Mouse (Mus musculus) kidney, embryonic 14.5 days (tissue): Measurements from ENCODE around the gene Pcnx2. TPM values are rescaled to one million over a fixed set of nuclear protein-coding genes. Genes with fewer than 3 reads are reported as not detected.

Experiments
- ATAC-seq: fragments of 200-750 bp; cut with Nextera tagmentation; 2 replicates; pipeline ENCODE4 v1.8.0; 2017; ENCODE audit warnings: moderate number of reproducible peaks, mild to moderate bottlenecking, moderate TSS enrichment, moderate library complexity; ENCODE audit not compliant: low FRiP score, low TSS enrichment
- H3K27ac ChIP-seq: fragments of 300-500 bp; sonication (generic); 2 replicates; pipeline ENCODE4 v1.5.1; 2014; ENCODE audit warnings: low read depth, mild to moderate bottlenecking, low read length, moderate library complexity, mixed read lengths
- H3K27me3 ChIP-seq: fragments of 300-500 bp; sonication (generic); 2 replicates; pipeline ENCODE4 v1.6.1; 2014; ENCODE audit warnings: mild to moderate bottlenecking, low read length; ENCODE audit not compliant: control insufficient read depth, insufficient read depth
- H3K36me3 ChIP-seq: fragments of 300-500 bp; sonication (generic); 2 replicates; pipeline ENCODE4 v1.6.1; 2014; ENCODE audit warnings: low read length, mixed read lengths; ENCODE audit not compliant: control insufficient read depth, insufficient read depth
- H3K4me1 ChIP-seq: fragments of 300-500 bp; sonication (generic); 2 replicates; pipeline ENCODE4 v1.6.1; 2014; ENCODE audit warnings: low read length, mixed read lengths; ENCODE audit not compliant: control insufficient read depth, insufficient read depth
- H3K4me2 ChIP-seq: fragments of 300-500 bp; sonication (generic); replicated peaks from 2 replicates; pipeline ENCODE4 v1.6.1; 2014; ENCODE audit warnings: low read depth, mild to moderate bottlenecking, low read length
- H3K4me3 ChIP-seq: fragments of 300-500 bp; sonication (generic); 2 replicates; pipeline ENCODE4 v1.5.1; 2014; ENCODE audit warnings: mild to moderate bottlenecking, low read length
- H3K9ac ChIP-seq: fragments of 300-500 bp; sonication (generic); 2 replicates; pipeline ENCODE4 v1.6.1; 2014; ENCODE audit warnings: low read depth, mild to moderate bottlenecking, low read length, moderate library complexity
- H3K9me3 ChIP-seq: fragments of 300-500 bp; sonication (generic); 2 replicates; pipeline ENCODE4 v1.6.1; 2016; ENCODE audit warnings: low read length; ENCODE audit not compliant: control insufficient read depth
- WGBS: fragments of 180-500 bp; shearing (Covaris S2); extraction: QIAGEN DNeasy Blood & Tissue Kit; methylation state at CpG from one replicate; pipeline ENCODE4 v1.1.7; 2014; 5-methylcytosine and 5-hydroxymethylcytosine counted together
- polyA plus RNA-seq: library from polyadenylated mRNA; unstranded; fragments of >200 nt; fragmentation: Nextera tagmentation; extraction: Ambion mirVana; gene quantifications from 2 replicates; pipeline ENCODE4 v1.2.1, GENCODE M21; 2014

The Pcnx2 gene
- polyA plus RNA-seq, 1 experiment from 2014 or later, result 0.15 TPM

GRCm38 (mm10) chr8:125718914-125719313 is 179.2 kb downstream of the Pcnx2 start:
- H3K4me3 ChIP-seq, result no peak overlapping the region
- H3K9me3 ChIP-seq, result no peaks in the 10 kb centered on the region
- no peak for ATAC-seq
- H3K9ac ChIP-seq, result no peak overlapping the region
- 72% methylated on average over 4 of the region's 4 CpGs for WGBS
- H3K36me3 ChIP-seq, result no peaks in the 10 kb centered on the region
- H3K27me3 ChIP-seq, result no peaks in the 10 kb centered on the region
- no peak overlapping the region for H3K27ac ChIP-seq
- peaks cover 11% of the 10 kb centered on the region; the same call in 1 of the 2 replicates for H3K4me1 ChIP-seq
- H3K4me2 ChIP-seq, result no peak overlapping the region

DNA sequence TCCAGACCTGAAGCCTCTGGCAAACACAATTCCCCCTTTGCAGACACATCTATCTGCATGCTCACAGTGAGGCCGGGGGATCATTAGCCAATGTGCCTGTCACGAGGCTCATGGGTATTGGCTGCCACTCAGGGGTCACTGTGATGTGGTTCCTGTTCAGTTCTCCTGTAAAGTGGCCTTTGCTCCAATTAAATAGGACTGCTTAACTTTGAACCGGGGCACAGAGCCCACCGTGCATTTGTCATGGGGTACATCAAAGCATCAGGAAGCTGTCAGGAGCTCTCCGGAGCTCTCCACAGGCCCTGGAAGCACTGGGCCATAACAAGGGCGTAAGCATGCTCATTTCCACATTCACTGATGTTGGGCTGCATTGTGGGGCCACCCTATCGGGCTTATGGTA is 181.5 kb downstream of the Pcnx2 start:
- WGBS, result 14% methylated on average over 7 of the region's 7 CpGs

DNA sequence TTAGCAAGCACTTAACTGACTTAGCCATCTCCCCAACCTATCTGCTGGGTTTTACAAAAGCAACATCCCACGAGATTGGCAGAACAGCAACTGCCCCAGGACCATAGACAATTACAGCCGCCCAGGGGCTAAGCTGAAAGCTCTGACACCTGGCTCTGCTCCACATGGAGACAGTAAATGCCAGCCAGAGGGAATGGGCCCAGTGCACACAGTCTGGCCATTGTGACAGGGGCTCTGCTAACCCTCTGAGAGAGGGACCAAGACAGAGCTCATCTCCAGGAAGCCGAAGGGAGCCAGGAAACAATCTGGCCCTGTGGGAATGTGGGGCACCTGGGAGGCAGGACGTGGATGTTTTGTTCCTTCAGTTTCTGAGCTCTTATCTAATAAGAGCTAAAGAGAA is 181.9 kb downstream of the Pcnx2 start:
- H3K4me3 ChIP-seq, result no peak overlapping the region
- no peaks in the 10 kb centered on the region for H3K9me3 ChIP-seq
- H3K4me1 ChIP-seq, result peaks cover 11% of the 10 kb centered on the region; the same call in 1 of the 2 replicates
- no peaks in the 10 kb centered on the region for H3K36me3 ChIP-seq
- H3K4me2 ChIP-seq, result no peak overlapping the region
- no peaks in the 10 kb centered on the region for H3K27me3 ChIP-seq
- H3K27ac ChIP-seq, result no peak overlapping the region
- no peak for ATAC-seq
- WGBS, result 34% methylated on average over 4 of the region's 4 CpGs
- H3K9ac ChIP-seq, result no peak overlapping the region

More for the DNA sequence above, 181.5 kb downstream of the Pcnx2 start:
- Histone ChIP-seq H3K9me3 (no peaks in the 10 kb centered on the region), H3K4me3 (no peak overlapping the region), H3K4me1 (peaks cover 11% of the 10 kb centered on the region; the same call in 1 of the 2 replicates), H3K4me2 (no peak overlapping the region), H3K27me3 (no peaks in the 10 kb centered on the region), H3K9ac (no peak overlapping the region), H3K36me3 (no peaks in the 10 kb centered on the region), H3K27ac (no peak overlapping the region)
- ATAC-seq, result peak; percentile 70; the same call in 1 of the 2 replicates

- no peak overlapping the region for H3K9ac ChIP-seq
- H3K4me3 ChIP-seq, result no peak overlapping the region
- WGBS, result 89% methylated on average over 5 of the region's 5 CpGs
- ATAC-seq, result no peak
- no peaks in the 10 kb centered on the region for H3K4me1 ChIP-seq
- H3K36me3 ChIP-seq, result no peaks in the 10 kb centered on the region
- no peaks in the 10 kb centered on the region for H3K9me3 ChIP-seq
- no peak overlapping the region for H3K4me2 ChIP-seq
- no peak overlapping the region for H3K27ac ChIP-seq
- H3K27me3 ChIP-seq, result no peaks in the 10 kb centered on the region
These were observed 186.6 kb downstream of the Pcnx2 start for GRCm38 (mm10) chr8:125711514-125711913.

DNA sequence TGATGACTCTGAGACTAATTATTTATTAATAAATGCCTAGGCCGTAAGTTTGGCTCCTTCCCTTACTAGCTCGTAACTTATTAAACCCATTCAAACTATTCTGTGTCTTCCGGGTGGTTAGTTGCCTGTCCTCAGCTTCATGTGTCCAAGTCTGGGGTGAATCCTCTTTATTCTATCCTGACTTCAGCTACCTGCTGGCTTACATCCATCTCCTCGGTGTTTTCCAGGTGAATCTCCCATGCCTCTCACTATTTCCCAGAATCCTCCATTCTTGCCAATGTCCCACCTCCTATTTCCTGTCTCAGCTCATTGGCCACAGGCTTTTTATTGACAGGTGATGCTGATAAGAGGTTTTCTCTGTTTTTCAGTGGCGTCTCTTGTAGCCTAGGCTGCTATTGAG is 188.9 kb downstream of the Pcnx2 start:
- Histone ChIP-seq H3K4me2 (no peak overlapping the region), H3K9me3 (no peaks in the 10 kb centered on the region), H3K36me3 (no peaks in the 10 kb centered on the region), H3K4me3 (no peak overlapping the region), H3K27ac (no peak overlapping the region), H3K27me3 (no peaks in the 10 kb centered on the region), H3K4me1 (no peaks in the 10 kb centered on the region), H3K9ac (no peak overlapping the region)
- no peak for ATAC-seq
- WGBS, result 84% methylated on average over 5 of the region's 5 CpGs

DNA sequence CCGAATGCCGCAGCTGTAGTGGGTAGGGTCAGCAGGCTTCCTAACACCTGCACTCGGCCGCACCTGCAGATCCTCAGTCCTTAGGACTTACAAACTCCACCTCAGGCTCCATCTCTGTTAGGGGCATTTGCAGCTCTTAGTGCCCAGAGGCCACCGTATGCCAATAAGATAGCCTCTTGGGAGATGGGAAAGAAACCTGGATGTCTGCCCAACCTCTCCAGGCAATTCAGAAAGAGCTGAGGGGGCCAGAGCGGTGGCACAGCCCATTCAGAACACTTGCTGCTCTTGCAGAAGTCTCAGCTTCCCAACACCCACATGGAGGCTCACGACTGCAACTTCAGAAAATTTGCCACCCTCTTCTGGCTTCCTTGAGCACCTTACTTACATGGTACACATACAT is 192.3 kb downstream of the Pcnx2 start:
- H3K9me3 ChIP-seq, result no peaks in the 10 kb centered on the region
- no peaks in the 10 kb centered on the region for H3K36me3 ChIP-seq
- 90% methylated on average over 7 of the region's 7 CpGs for WGBS
- H3K27me3 ChIP-seq, result no peaks in the 10 kb centered on the region
- H3K4me2 ChIP-seq, result no peak overlapping the region
- H3K27ac ChIP-seq, result no peak overlapping the region
- H3K9ac ChIP-seq, result no peak overlapping the region
- no peak overlapping the region for H3K4me3 ChIP-seq
- ATAC-seq, result no peak
- peaks cover 5% of the 10 kb centered on the region; the same call in 1 of the 2 replicates for H3K4me1 ChIP-seq

DNA sequence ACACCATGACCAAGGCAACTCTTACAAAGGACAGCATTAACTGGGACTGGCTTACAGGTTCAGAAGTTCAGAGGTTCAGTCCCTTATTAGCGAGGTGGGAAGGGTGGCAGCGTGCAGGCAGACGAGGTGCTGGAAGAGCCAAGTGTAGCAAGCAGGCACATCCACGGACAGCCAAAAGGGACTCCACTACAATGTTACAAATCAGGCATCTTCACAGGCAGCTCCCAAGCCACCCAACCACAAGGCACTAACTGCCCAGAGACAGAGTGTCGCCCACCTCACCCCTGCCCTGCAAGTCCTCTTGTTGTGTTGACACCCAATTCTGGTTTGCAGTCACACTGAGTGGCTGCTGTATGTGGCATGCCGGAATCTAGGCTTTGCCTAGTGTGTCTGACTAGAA is 193.7 kb downstream of the Pcnx2 start:
- no peak overlapping the region for H3K4me2 ChIP-seq
- H3K4me3 ChIP-seq, result no peak overlapping the region
- no peaks in the 10 kb centered on the region for H3K27me3 ChIP-seq
- no peak overlapping the region for H3K9ac ChIP-seq
- H3K27ac ChIP-seq, result no peak overlapping the region
- 93% methylated on average over 6 of the region's 6 CpGs for WGBS
- H3K36me3 ChIP-seq, result no peaks in the 10 kb centered on the region
- ATAC-seq, result no peak
- H3K9me3 ChIP-seq, result no peaks in the 10 kb centered on the region
- peaks cover 5% of the 10 kb centered on the region; the same call in 1 of the 2 replicates for H3K4me1 ChIP-seq

GRCm38 (mm10) chr8:125702868-125703473 is 195.1 kb downstream of the Pcnx2 start:
- no peaks in the 10 kb centered on the region for H3K36me3 ChIP-seq
- H3K4me2 ChIP-seq, result no peak overlapping the region
- H3K4me3 ChIP-seq, result no peak overlapping the region
- H3K9ac ChIP-seq, result no peak overlapping the region
- H3K27me3 ChIP-seq, result no peaks in the 10 kb centered on the region
- H3K27ac ChIP-seq, result no peak overlapping the region
- no peak for ATAC-seq
- peaks cover 2% of the 10 kb centered on the region; the same call in 1 of the 2 replicates for H3K9me3 ChIP-seq
- peaks cover 5% of the 10 kb centered on the region; the same call in 1 of the 2 replicates for H3K4me1 ChIP-seq
- WGBS, result 48% methylated on average over 15 of the region's 15 CpGs
